Mouse (Mus musculus) kidney, embryonic 14.5 days (tissue): ENCODE measurements around the gene Plekhh3. TPM values are rescaled to one million over a fixed set of nuclear protein-coding genes. Genes with fewer than 3 reads are reported as not detected.

Source experiments
- ATAC-seq: fragments of 200-750 bp; cut with Nextera tagmentation; 2 replicates; pipeline ENCODE4 v1.8.0; 2017; ENCODE audit warnings: moderate number of reproducible peaks, mild to moderate bottlenecking, moderate TSS enrichment, moderate library complexity; ENCODE audit not compliant: low FRiP score, low TSS enrichment
- H3K27ac ChIP-seq: fragments of 300-500 bp; sonication (generic); 2 replicates; pipeline ENCODE4 v1.5.1; 2014; ENCODE audit warnings: low read depth, mild to moderate bottlenecking, low read length, moderate library complexity, mixed read lengths
- H3K27me3 ChIP-seq: fragments of 300-500 bp; sonication (generic); 2 replicates; pipeline ENCODE4 v1.6.1; 2014; ENCODE audit warnings: mild to moderate bottlenecking, low read length; ENCODE audit not compliant: control insufficient read depth, insufficient read depth
- H3K36me3 ChIP-seq: fragments of 300-500 bp; sonication (generic); 2 replicates; pipeline ENCODE4 v1.6.1; 2014; ENCODE audit warnings: low read length, mixed read lengths; ENCODE audit not compliant: control insufficient read depth, insufficient read depth
- H3K4me1 ChIP-seq: fragments of 300-500 bp; sonication (generic); 2 replicates; pipeline ENCODE4 v1.6.1; 2014; ENCODE audit warnings: low read length, mixed read lengths; ENCODE audit not compliant: control insufficient read depth, insufficient read depth
- H3K4me2 ChIP-seq: fragments of 300-500 bp; sonication (generic); replicated peaks from 2 replicates; pipeline ENCODE4 v1.6.1; 2014; ENCODE audit warnings: low read depth, mild to moderate bottlenecking, low read length
- H3K4me3 ChIP-seq: fragments of 300-500 bp; sonication (generic); 2 replicates; pipeline ENCODE4 v1.5.1; 2014; ENCODE audit warnings: mild to moderate bottlenecking, low read length
- H3K9ac ChIP-seq: fragments of 300-500 bp; sonication (generic); 2 replicates; pipeline ENCODE4 v1.6.1; 2014; ENCODE audit warnings: low read depth, mild to moderate bottlenecking, low read length, moderate library complexity
- H3K9me3 ChIP-seq: fragments of 300-500 bp; sonication (generic); 2 replicates; pipeline ENCODE4 v1.6.1; 2016; ENCODE audit warnings: low read length; ENCODE audit not compliant: control insufficient read depth
- WGBS: fragments of 180-500 bp; shearing (Covaris S2); extraction: QIAGEN DNeasy Blood & Tissue Kit; methylation state at CpG from one replicate; pipeline ENCODE4 v1.1.7; 2014; 5-methylcytosine and 5-hydroxymethylcytosine counted together
- polyA plus RNA-seq: library from polyadenylated mRNA; unstranded; fragments of >200 nt; fragmentation: Nextera tagmentation; extraction: Ambion mirVana; gene quantifications from 2 replicates; pipeline ENCODE4 v1.2.1, GENCODE M21; 2014

Plekhh3 gene
- polyA plus RNA-seq, 1 experiment from 2014 or later, result 17.9 TPM

GRCm38 (mm10) chr11:101174851-101175628, 3.9 kb upstream of the Plekhh3 start, which contains the start of gene Ccr10:
Ccr10 (minus strand) TSS chr11:101175443.
- no peaks in the 10 kb centered on the region for H3K9me3 ChIP-seq
- peaks cover 31% of the 10 kb centered on the region for H3K27me3 ChIP-seq
- peak within 1 kb of the TSS; percentile 38 for H3K4me3 ChIP-seq
- H3K36me3 ChIP-seq, result no peaks in the 10 kb centered on the region
- peak within 1 kb of the TSS; percentile 51 for H3K9ac ChIP-seq
- 25% methylated on average over 14 of the region's 14 CpGs for WGBS
- peak within 1 kb of the TSS; percentile 78 for H3K4me2 ChIP-seq
- H3K27ac ChIP-seq, result peak within 1 kb of the TSS; percentile 57; the same call in 1 of the 2 replicates
- H3K4me1 ChIP-seq, result peaks cover 45% of the 10 kb centered on the region
- ATAC-seq, result no peak

GRCm38 (mm10) chr11:101174389-101174745, 3.2 kb upstream of the Plekhh3 start:
- WGBS, result 26% methylated on average over 9 of the region's 9 CpGs
- H3K9ac ChIP-seq, result peak overlapping the region; percentile 51
- H3K27ac ChIP-seq, result peak overlapping the region; percentile 57; the same call in 1 of the 2 replicates

GRCm38 (mm10) chr11:101173631-101174388, 2.7 kb upstream of the Plekhh3 start:
- no peaks in the 10 kb centered on the region for H3K9me3 ChIP-seq

More at GRCm38 (mm10) chr11:101174389-101174745, 3.2 kb upstream of the Plekhh3 start:
- Histone ChIP-seq H3K9me3 (no peaks in the 10 kb centered on the region), H3K4me1 (peaks cover 51% of the 10 kb centered on the region), H3K27me3 (peaks cover 31% of the 10 kb centered on the region), H3K4me3 (peak overlapping the region; percentile 38), H3K4me2 (peak overlapping the region; percentile 78), H3K36me3 (no peaks in the 10 kb centered on the region)
- no peak for ATAC-seq

GRCm38 (mm10) chr11:101173112-101173511, 2.0 kb upstream of the Plekhh3 start:
- H3K4me3 ChIP-seq, result peak overlapping the region; percentile 38; the same call in 1 of the 2 replicates

More at GRCm38 (mm10) chr11:101173631-101174388, 2.7 kb upstream of the Plekhh3 start:
- Histone ChIP-seq H3K9ac (peak overlapping the region; percentile 51), H3K4me3 (peak overlapping the region; percentile 38), H3K4me1 (peaks cover 57% of the 10 kb centered on the region), H3K27me3 (peaks cover 28% of the 10 kb centered on the region), H3K27ac (peak overlapping the region; percentile 57; the same call in 1 of the 2 replicates), H3K36me3 (no peaks in the 10 kb centered on the region), H3K4me2 (peak overlapping the region; percentile 78)
- peak; percentile 62 for ATAC-seq
- WGBS, result 2% methylated on average over 59 of the region's 61 CpGs

DNA sequence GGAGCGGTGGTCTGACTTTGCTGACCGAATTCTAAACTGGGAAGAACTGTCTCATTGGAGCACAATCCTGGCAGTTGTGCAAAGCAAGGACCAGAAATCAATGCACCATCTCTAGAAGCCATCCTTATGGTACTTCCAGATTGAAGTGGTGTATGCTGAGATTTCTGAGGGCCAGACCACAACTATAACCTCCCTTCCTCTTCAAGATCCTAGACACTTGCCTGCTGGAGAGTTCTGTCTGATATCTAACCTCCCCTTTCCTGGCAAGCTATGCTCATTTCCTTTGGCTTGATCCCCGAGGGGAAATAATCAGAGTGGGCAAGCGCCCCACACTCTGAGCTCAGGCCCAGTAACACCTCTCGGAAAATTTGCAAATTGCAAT, 1.3 kb upstream of the Plekhh3 start:
- Histone ChIP-seq H3K4me1 (peaks cover 65% of the 10 kb centered on the region), H3K9ac (peak overlapping the region; percentile 69; the same call in 1 of the 2 replicates), H3K9me3 (no peaks in the 10 kb centered on the region), H3K27me3 (peaks cover 27% of the 10 kb centered on the region), H3K27ac (peak overlapping the region; percentile 89), H3K36me3 (peaks cover 7% of the 10 kb centered on the region), H3K4me2 (peak overlapping the region; percentile 78), H3K4me3 (peak overlapping the region; percentile 56)
- no peak for ATAC-seq
- 8% methylated on average over 5 of the region's 5 CpGs for WGBS

More at GRCm38 (mm10) chr11:101173112-101173511, 2.0 kb upstream of the Plekhh3 start:
- peaks cover 64% of the 10 kb centered on the region for H3K4me1 ChIP-seq
- 0 out of 2 replicates have a peak overlapping the region, but pooled peaks have one; percentile 51 for H3K9ac ChIP-seq
- peak overlapping the region; percentile 78 for H3K4me2 ChIP-seq
- peaks cover 29% of the 10 kb centered on the region for H3K27me3 ChIP-seq
- peak overlapping the region; percentile 57; the same call in 1 of the 2 replicates for H3K27ac ChIP-seq
- peaks cover under 1% of the 10 kb centered on the region; the same call in 1 of the 2 replicates for H3K36me3 ChIP-seq
- no peaks in the 10 kb centered on the region for H3K9me3 ChIP-seq
- whole genome bisulfite sequencing, result 5% methylated on average over 11 of the region's 11 CpGs
- ATAC-seq, result no peak

DNA sequence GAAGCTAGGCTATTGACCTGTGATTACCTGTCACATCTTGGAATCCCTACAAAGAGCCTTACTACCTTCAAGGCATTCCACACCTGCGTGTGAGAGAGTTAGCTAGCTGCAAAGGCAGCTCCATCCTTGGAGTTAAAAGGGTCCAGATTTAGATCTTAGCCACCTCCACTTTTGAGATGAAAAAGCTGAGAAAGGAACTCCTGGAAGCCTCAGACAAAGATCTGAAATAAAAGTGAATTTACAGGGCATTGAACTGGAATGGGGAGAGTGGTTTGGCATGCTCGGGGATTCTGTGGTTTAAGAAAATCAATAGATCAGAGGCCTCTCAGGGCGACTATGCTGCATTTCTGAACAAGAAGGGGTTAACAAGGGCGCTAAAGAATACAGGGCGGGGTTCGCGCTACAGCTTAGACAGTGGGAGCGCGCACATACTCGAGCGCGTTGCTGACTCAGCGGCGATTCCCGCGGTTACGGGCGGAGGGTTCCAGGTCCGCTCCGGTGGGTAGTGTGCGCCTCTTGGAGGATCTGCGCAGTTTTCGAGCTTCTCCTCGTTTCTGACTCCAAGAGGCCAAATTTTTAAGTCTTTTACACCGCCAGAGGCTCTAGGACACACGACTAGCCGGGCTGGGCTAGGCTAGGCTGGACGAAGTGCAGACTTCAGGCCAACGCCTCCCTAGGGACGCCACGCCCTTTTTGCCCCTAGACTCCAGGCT, 726 bp upstream of the Plekhh3 start:
- Histone ChIP-seq H3K4me1 (peaks cover 62% of the 10 kb centered on the region), H3K27me3 (peaks cover 27% of the 10 kb centered on the region), H3K36me3 (peaks cover 13% of the 10 kb centered on the region), H3K9me3 (no peaks in the 10 kb centered on the region), H3K9ac (peak overlapping the region; percentile 69; the same call in 1 of the 2 replicates), H3K4me2 (peak overlapping the region; percentile 78), H3K27ac (peak overlapping the region; percentile 89), H3K4me3 (peak overlapping the region; percentile 56)
- peak; percentile 41 for ATAC-seq
- under 1% methylated on average over 31 of the region's 31 CpGs for WGBS

GRCm38 (mm10) chr11:101170354-101170810, 769 bp downstream of the Plekhh3 start, which contains the start of gene Cntnap1:
Cntnap1 (plus strand) TSS chr11:101170523.
- Histone ChIP-seq H3K4me1 (peaks cover 54% of the 10 kb centered on the region), H3K4me3 (peak within 1 kb of the TSS; percentile 76), H3K9ac (peak within 1 kb of the TSS; percentile 77), H3K36me3 (peaks cover 22% of the 10 kb centered on the region), H3K4me2 (peak within 1 kb of the TSS; percentile 93), H3K9me3 (no peaks in the 10 kb centered on the region), H3K27me3 (peaks cover 32% of the 10 kb centered on the region), H3K27ac (peak within 1 kb of the TSS; percentile 92)
- WGBS, result under 1% methylated on average over 35 of the region's 35 CpGs
- ATAC-seq, result no peak
